Mouse (Mus musculus) fat pad, adult 2 months (tissue): ENCODE data around the gene Phf20.
A peak's percentile ranks its signal among the peaks of the same experiment; 100 is the strongest.

ENCODE experiments used
- DNase-seq: peaks from one replicate; pipeline ENCODE4 v3.0.0-alpha.2; 2011; ENCODE audit warnings: low read depth, low spot score; ENCODE audit errors: extremely low read depth

Gene Phf20

DNA sequence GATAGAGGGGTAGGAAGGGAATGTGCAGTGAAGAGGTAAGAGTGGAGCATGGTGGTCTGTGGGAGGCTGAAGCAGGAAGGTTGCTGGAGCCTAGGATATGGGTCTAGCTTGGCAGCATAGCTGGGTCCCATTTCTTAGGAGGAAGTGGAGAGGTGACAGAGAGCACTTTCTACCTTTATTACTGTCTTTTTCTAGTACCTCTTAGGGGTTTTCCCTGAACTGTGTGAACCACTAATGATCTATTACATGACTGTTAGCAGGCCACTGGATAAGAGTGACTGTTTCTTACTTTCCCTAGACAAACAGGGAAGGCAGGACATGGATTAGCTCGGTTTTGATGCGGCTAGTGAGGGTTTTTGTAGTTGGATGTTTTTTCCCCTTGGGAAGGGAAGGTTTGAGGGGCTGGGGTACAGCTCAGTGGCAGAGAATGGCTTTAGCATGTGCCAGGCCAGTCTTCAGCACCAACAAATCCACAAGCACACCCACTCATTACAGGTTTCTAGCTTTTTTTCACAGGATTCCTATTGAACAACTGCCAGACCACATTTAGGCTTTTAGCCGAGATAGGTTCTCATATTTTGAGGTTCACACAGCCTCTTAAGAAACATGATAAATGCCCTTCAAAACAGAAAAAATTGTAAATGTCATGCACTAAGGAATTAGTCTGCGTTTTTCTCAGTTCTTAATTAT, 67.1 kb downstream of the Phf20 start:
- no peak for DNase-seq

DNA sequence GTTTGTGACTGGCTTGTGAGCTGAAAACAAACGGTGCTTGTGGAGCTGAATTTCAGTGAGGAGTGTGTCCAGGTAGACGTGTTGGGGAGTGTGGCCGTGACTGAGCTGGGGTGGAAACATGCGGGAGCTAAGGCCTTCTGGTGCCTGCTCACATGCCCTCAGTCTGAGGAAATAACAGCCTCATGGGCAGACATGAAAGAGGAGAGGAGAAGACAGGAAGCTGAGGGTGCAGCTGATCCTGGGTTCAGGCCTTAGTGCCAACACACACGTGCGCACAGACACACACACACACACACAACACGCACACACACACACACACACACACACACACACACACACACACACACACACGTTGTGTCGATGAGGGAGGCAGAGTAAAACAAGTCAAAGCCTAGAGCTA, 71.4 kb downstream of the Phf20 start:
- DNase-seq = no peak

DNA sequence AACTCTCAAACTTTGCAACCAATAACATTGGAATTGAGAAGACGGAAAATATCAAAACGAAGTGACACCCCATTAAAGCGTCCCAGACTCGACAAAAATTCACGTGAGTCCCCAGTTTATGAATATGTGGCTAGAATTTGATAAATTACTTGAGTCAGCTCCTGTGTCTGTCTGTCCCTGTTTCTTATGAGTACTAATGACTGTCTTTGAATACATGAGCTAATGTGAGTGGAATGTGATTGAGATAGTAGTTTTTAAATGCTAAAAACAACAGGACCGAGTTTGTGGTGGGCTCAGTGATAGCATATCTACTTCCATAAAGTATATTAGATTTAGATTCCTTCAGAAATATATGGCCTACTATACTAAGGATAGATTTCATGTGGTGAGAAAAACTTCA, 76.3 kb downstream of the Phf20 start:
- no peak for DNase-seq

DNA sequence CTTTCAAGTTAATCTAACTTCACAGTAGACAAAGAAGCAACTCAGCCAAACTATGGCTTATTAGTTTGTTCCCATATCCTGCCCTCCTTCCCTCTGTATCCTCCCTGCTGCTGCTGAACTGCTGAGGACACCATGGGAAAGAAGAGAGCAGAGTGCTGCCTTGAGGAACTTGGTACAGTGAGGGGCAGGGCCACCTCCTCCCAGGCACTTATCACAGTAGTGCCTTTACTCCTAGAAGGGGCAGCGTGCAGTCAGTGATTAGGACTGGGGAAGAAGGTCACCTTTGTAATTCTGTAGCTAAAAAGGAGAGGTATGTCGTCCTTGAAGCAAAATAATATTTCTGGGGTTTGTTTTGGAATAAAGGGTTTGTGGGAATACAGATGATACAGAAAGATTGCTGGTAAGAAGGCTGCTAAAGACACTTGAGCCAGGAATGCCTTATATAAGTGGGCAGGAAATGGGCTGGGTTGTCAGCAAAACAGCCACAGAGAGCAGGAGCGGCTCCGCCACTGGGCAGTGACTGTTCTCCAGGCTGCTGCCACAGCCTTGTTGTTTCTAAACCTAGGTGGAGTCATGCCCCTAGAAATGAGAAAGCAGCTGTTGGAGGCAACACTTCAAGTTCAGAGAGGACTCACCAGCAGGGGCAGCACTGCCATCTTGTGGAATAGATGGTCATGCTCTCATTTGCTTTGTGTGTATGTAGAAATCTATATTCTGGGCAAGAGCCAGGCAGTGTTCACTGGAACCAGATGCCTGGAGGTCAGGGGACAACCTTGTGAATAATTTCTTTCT, 82.2 kb downstream of the Phf20 start:
- DNase-seq = peak; percentile 16

DNA sequence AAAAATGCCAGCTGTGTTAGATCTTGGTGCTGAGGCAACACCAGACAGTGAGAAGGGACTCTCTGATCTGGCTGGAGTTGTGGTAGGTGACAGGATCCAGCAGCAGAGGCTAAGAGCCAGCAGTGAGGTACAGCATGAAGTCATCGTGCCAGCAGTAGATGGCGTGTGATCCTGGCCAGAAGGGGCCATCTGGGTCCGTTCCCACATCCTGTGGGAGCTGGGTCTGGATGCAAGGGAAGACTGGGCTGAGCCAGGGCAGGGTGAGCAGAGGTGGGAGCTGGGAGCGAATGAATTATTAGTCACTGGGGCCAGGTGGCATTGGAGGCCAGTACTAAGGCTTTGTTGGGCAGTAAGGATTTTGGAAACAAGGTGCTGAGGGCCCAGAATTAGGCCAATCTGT, 85.0 kb downstream of the Phf20 start:
- peak; percentile 1 for DNase-seq

DNA sequence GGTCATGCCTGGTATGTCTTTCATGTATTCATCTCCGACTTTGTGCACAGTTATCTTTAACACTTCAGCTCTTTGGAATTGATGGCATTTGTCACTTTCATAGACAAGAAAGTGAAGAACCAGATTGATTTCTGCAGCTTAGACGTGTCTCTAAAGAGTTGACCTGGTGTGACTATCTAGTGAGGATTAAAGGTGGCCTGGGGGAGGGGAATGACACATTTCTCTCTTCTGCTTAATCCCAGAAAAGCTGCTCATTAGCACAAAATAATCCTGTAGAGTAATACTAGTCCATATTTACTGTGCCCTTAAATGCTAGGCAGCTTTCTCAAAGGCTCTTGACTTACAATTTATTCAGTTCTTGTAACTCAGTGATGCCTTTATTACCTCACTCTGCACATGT, 88.9 kb downstream of the Phf20 start:
- no peak for DNase-seq

DNA sequence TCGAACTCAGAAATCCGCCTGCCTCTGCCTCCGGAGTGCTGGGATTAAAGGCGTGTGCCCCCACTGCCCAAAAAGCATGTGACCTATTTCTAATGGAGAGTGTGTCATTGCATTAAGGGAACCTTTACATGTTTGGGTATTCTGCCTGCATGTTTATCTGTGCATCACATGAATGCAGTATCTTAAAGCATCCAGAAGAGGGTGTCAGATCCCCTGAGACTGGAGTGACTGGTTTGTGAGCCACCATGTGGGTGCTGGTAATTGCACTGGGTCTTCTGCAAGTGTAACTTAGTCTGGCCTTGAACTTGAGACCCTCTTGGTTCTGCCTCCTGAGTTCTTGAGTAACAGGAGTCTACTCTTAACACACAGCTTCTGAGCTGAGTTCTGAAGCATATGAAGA, 90.5 kb downstream of the Phf20 start:
- no peak for DNase-seq

DNA sequence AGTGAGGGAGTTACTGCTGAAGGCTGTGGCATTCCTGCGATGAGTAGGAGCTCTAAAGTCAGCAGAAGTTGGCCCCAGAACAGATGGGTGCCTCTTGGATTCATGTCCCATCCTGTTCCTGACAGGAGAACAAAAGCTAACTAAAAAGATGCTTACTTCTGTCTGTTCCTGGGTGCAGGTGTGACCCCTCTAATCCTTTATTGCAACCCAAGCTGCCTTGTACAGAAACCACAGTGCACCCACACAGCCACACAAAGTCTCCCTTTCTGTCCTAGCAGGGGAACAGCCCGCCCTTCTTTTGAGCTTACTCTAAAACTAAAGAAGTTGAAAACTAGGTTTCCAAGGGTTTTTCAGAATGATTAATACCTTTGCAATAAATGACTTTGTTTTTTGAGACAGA, 92.0 kb downstream of the Phf20 start:
- no peak for DNase-seq

DNA sequence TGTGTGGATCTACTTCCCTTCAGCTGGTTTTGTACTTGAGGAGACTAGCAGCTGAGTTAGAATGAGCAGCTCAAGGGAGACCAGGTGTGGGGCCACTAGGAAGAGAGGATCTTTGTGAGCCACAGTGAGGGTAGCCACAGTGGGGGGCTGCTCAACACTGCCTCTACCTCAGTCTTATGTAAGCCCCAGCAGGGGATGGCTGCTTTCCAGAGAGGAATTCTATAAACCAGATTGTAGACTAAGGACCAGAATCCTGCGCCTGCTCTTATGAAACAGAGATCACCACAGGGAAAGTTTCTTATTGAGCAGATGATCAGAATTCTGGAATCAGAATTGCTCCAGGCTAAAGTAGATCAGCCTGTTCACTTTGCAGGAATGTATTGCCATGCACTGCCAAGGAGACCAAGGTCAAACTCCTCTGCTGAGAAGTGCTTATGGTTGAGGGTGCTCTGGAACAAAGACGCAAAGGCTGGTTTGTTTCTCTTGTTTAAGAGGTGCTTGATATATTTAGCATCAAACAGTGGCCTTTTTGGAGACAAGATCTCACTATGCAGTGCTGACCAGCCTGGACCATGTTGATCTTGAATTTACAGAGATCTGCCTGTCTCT, 93.4 kb downstream of the Phf20 start:
- no peak for DNase-seq

DNA sequence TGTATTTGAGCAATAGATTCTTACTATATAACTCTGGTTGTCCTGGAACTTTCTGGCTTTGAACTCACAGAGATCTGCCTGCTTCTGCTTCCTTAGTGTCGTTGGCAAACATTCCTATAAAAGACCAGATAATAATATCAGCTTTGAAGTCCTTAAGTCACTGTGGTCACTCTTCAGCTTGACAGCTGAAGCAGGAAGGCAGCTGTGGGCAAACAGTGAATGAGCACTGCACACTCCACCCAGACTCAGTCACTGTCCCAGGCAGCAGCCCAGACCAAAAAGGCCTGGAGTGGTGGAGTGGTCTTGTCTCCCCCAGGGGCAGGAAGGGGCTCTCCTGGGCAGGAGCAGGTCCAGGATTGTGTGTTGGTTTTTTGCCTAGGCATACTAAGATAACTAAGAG, 95.7 kb downstream of the Phf20 start:
- DNase-seq = no peak

DNA sequence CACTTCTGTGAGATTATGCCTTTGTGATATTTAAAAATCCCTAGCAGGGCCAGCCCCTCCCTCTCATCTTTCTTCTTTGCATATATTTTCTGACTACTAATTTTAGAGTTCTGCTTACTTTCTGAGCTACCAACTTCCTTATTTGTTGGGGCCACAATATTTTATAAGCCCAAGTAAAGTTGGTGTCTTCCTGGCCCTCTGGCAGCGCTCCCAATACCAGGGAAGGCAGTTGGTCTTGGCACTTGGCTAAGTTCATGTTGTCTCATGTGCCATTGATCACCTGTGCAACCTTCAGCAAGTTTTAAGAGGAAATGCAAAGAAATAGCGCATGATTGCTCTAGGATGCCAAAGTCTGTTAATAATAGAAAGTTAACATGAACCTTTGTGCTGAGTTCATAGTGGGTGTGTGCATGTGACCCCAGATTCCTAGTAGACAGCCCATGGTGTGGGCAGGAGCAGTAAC, 99.4 kb downstream of the Phf20 start:
- DNase-seq = no peak

DNA sequence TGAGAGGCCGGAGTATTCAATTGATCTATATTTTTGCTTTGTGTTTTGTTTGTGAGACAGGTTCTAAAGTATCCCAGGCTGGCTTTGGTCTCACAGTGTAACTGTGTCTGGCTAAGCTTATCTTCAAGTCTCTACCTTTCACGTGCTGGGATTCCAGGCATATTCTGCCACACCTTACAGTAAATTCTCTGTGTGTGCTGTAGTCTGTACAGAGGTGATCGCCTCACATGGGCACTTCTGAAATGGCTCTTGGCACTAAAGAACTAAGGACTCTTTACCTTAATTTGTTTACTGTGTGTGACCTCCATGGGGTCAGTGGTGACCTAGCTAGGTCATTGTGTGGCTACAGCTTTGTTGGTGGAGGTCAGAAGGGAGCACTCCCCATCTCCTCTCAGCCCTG, 99.9 kb downstream of the Phf20 start:
- DNase-seq = no peak

DNA sequence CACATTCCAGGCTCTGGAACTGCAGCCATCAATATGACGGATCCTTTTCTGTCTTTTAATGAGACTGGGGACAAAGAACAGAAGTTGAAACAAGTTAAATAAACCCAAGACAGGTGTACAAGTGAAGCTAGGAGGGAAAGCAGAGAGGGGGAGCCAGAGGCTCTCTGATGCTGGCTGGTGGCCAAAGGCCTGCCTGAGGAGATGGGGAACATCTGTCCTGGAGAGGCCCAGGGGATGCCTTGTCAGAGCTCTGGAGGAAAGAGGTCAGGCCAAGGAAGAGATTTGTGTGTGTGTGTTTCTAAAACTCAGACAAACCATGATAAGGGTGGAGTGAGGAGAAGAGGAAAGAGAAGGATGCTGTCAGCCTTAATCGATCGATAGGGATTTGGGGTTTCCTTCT, 101.4 kb downstream of the Phf20 start:
- no peak for DNase-seq

DNA sequence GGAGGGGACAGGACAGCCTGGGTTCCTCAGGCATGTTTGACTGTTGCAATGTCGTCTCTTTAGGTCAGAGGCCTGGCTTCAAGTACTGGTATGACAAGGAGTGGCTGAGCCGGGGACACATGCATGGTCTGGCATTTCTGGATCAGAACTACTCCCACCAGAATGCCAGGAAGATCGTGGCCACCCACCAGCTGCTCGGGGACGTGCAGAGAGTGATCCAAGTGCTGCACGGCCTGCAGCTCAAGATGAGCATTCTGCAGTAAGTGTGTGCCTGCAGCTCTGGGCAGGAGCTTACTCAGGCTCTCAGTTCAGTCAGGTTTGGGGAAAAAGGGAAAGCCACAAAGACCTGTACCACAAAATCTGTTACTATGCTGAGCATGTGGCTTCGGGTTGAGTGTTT, 102.2 kb downstream of the Phf20 start:
- no peak for DNase-seq

DNA sequence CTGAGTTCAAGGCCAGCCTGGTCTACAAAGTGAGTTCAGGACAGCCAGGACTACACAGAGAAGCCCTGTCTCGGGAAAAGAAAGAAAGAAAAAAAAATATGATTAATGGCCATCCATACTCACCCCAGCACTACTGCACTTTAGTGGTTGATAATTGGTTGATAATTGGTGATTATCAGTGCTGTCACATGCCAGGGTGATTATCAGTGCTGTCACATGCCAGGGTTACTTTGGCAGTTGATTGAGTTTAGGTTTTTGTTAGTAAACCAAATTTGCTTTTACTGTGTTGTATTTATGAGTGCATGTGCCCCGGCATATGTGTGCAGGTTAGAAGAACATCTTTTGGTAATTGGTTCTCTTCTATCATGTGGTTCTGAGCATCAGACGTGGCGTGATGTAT, 105.8 kb downstream of the Phf20 start:
- no peak for DNase-seq

DNA sequence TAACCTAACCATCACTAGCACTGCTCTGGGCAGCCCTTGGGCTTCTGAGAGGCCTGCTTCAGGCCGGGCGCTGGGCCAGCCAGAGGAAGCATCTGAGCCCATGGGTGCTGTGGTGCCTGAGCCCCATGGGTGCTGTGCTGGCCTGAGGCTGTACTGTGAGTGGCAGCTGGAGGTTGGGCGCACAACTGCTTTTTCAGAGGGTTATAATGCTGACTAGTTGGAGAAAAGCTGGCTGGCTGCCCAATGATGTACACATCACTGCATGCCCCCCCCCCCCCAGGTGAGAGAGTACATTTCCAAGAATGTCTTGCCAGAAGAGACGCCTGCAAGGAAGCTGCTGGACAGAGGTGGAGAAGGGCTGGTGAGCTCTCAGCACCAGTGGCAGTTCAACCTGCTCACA, 108.1 kb downstream of the Phf20 start:
- no peak for DNase-seq

DNA sequence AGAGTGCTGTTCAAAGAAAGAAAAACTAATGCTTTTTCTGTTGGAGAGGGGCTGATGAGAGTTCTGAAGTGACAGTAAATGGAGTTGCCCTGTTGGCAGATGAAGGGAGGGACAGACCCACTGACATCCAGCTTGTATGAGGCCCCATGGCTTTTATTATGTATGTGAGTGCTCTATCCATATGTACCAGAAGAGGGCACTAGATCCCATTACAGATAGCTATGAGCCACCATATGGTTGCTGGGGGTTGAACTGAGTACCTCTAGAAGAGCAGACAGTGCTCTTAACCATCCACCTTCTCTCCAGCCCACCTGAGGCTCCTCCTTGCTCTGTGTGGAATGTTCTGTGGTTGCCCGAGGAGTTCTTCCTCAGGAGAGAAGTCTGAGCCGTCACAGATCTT, 109.6 kb downstream of the Phf20 start:
- DNase-seq = no peak

DNA sequence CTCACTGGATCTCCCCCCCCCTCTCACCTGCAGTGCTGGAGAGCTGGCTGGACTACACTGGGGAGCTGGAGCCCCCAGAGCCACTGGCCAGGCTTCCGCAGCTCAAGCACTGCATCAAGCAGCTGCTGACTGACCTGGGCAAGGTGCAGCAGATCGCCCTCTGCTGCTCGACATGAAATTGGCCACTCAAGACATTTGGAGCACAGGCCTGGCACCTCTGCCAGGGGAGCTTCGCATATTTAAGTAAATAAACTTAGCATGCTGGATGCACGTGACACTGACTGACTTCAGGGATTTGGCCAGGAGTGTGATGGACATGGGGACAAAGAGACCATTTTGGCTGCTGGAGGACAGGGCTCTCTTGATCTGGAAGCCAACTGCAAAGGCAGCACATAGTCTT, 111.0 kb downstream of the Phf20 start:
- no peak for DNase-seq

DNA sequence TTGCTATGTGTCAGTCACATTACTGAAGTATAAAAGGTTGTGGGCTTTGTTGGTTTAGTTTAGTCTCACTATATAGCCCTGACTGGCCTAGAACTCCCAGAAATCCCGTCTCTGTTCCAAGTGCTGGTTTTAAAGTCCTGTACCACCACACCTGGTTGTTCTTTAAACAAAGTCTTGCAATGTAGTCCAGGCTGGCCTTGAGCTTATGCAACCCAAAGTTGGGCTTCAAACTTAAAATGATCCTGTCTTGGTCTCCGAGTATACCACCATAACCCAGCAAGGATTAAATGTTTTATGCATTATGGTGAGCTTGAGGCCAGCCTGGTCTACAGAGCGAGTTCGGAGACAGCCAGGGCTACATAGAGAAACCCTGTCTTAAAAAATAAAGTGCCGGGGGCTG, 113.7 kb downstream of the Phf20 start:
- no peak for DNase-seq

DNA sequence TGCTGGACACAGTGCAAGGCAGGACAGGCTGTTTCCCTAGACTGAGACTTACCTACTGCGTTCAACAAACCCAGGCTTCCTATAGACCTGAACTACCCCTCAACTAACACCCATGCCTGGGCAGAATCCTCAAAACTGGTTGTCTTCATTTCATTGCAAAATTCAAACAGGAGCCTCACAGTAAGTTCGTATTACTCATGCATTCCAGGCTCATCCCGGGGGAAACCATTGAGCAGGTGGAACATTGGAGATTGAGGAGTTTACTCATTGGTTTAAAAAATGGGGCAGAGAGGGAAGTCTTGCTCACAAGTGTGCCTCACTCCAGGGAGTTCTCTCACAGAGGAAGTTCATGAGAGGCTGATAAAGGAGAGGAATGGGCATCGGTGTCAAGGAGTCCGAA, 114.2 kb downstream of the Phf20 start:
- no peak for DNase-seq

DNA sequence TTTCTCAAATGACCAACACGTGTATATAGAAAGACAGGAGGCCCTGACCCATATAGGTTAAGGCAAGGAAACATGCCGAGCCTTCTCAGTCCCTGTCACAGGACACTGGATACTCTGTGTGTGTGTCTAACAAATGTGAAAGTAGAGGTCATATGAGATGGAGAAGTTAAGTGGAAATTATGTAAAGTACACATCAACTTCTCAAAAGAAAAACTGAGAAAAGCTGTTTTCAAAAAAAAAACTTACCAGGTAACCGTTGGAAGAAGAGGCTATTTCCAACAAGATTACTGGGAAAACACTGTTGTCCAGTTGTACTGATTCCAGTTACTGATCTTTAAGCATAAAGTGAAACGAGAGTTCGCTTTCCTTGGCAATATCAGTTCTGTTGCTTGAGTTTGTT, 114.7 kb downstream of the Phf20 start:
- DNase-seq = no peak

DNA sequence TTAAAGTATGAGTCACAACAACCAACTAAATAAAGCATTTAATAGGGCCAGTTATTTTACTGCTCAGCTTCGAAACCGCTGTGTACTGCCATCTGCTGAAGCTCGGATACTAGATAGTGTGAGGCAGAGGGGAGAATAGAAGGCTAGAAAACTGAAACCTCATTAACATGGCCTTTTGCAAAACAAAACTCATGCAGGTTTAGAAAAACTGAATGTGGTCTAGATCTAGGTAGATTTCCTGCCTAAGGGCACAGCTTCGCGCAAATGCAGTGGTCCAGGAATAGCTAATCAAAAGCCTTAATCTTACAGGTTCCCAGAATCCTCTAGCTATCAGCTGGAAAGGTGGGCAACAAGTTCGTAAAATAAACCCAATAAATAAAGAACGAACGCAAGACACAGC, 115.2 kb downstream of the Phf20 start:
- DNase-seq = no peak
